Mouse (Mus musculus) myocyte (in vitro differentiated cells): ENCODE data around the gene Crlf1. TPM values are rescaled to one million over a fixed set of nuclear protein-coding genes. Genes with fewer than 3 reads are reported as not detected.

ENCODE experiments used
- H3K27me3 ChIP-seq: one replicate; pipeline ENCODE4 v1.6.1; 2011; ENCODE audit not compliant: control insufficient read depth, insufficient read depth, insufficient read length
- H3K36me3 ChIP-seq: one replicate; pipeline ENCODE4 v1.6.1; 2011; ENCODE audit not compliant: control insufficient read depth, insufficient read depth
- H3K4me2 ChIP-seq: one replicate; pipeline ENCODE4 v1.6.1; 2011; ENCODE audit warnings: low read depth, control low read depth
- H3K4me3 ChIP-seq: one replicate; pipeline ENCODE4 v1.5.1; 2011; ENCODE audit warnings: mild to moderate bottlenecking, control low read depth, moderate library complexity
- H3K79me2 ChIP-seq: one replicate; pipeline ENCODE4 v1.6.1; 2011; ENCODE audit not compliant: control insufficient read depth, insufficient read depth
- H3ac ChIP-seq: one replicate; pipeline ENCODE4 v1.6.1; 2011; ENCODE audit not compliant: control insufficient read depth, insufficient read length
- CEBPB ChIP-seq: IDR thresholded peaks from 2 replicates; pipeline ENCODE4 v1.6.1; 2011; ENCODE audit warnings: mild to moderate bottlenecking, moderate library complexity; ENCODE audit not compliant: poor library complexity, insufficient read depth, severe bottlenecking
- E2F4 ChIP-seq: IDR thresholded peaks from one replicate; pipeline ENCODE4 v1.6.1; 2011; ENCODE audit warnings: mild to moderate bottlenecking, control low read depth, moderate library complexity; ENCODE audit not compliant: insufficient read depth
- MAX ChIP-seq: IDR thresholded peaks from one replicate; pipeline ENCODE4 v1.6.1; 2011; ENCODE audit warnings: low read depth, mild to moderate bottlenecking, control low read depth
- MYOD1 ChIP-seq, 3 experiments: IDR thresholded peaks; one replicate each; pipeline ENCODE4 v1.6.1; 2011; ENCODE audit warnings: control low read depth in 2 of 3, low read depth in 2 of 3, mild to moderate bottlenecking in 2 of 3, moderate library complexity in 1 of 3; ENCODE audit not compliant: insufficient read length in 2 of 3, control insufficient read depth in 1 of 3
- MYOG ChIP-seq, 3 experiments: IDR thresholded peaks; one replicate each; pipeline ENCODE4 v1.6.1; 2011; ENCODE audit warnings: control low read depth in 2 of 3, low read depth in 2 of 3, mild to moderate bottlenecking in 2 of 3; ENCODE audit not compliant: insufficient read length in 2 of 3, control insufficient read depth in 1 of 3, insufficient read depth in 1 of 3
- POLR2A ChIP-seq: IDR thresholded peaks from one replicate; pipeline ENCODE4 v1.6.1; 2011; ENCODE audit warnings: low read depth, mild to moderate bottlenecking, control low read depth, moderate library complexity; ENCODE audit not compliant: insufficient read length
- POLR2AphosphoS2 ChIP-seq: IDR thresholded peaks from one replicate; pipeline ENCODE4 v1.6.1; 2011; ENCODE audit warnings: low read depth, control low read depth; ENCODE audit not compliant: insufficient read length
- REST ChIP-seq: IDR thresholded peaks from one replicate; pipeline ENCODE4 v1.6.1; 2011; ENCODE audit warnings: mild to moderate bottlenecking, control low read depth, moderate library complexity; ENCODE audit not compliant: insufficient read depth, insufficient read length
- SRF ChIP-seq: IDR thresholded peaks from one replicate; pipeline ENCODE4 v1.6.1; 2011; ENCODE audit warnings: low read depth; ENCODE audit not compliant: control insufficient read depth, insufficient read length
- TCF12 ChIP-seq: IDR thresholded peaks from one replicate; pipeline ENCODE4 v1.6.1; 2011; ENCODE audit warnings: mild to moderate bottlenecking, control low read depth; ENCODE audit not compliant: poor library complexity, insufficient read depth, severe bottlenecking
- TCF3 ChIP-seq: IDR thresholded peaks from one replicate; pipeline ENCODE4 v1.6.1; 2011; ENCODE audit warnings: low read depth, control low read depth; ENCODE audit not compliant: insufficient read length
- USF1 ChIP-seq: IDR thresholded peaks from one replicate; pipeline ENCODE4 v1.6.1; 2011; ENCODE audit warnings: low read depth, mild to moderate bottlenecking, control low read depth, moderate library complexity
- polyA plus RNA-seq: library from polyadenylated mRNA; unstranded; fragments of >200 nt; fragmentation: generic; extraction: Trizol; gene quantifications from one replicate; pipeline ENCODE4 v1.2.1, GENCODE M21; 2012; ENCODE audit warnings: missing spikeins

Crlf1 gene
- polyA plus RNA-seq, 1 experiment, result 99.1 TPM

DNA sequence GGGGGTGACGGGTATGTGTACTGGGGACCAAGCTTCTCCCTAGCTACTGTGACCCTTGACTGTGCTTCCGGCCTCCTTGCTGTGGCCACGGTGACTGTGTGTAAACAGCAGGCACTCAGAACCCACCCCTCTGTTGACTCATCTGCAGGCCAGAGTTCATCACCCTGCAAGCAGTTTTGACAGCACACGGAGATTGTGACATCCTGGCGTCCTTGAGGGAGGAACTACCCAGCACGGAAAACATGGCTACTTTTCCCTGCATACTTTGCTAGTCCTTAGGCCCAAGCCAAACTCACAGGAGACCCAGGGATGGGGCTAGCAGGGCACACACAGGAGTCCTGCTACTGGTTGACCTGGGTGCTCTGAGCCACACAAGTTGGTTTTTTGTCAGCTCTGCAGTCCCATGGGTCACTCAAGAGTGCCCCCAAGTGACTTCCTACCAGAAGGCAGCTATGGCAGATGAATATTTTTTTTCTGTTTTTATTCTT is 51.3 kb downstream of the Crlf1 start:
- no peaks in the 10 kb centered on the region for H3K36me3 ChIP-seq
- H3ac ChIP-seq, result no peak overlapping the region
- no peak for TF ChIP-seq CEBPB
- TF ChIP-seq POLR2AphosphoS2, result no peak
- TF ChIP-seq MYOD1 (IDR thresholded peaks at IDR 0.05; ENCODE audit: control insufficient read depth in 1 of 3, insufficient read length in 2 of 3, low read depth in 2 of 3), result no peak
- no peak for TF ChIP-seq POLR2A
- no peak for TF ChIP-seq SRF
- TF ChIP-seq MYOG (IDR thresholded peaks at IDR 0.05; ENCODE audit: control insufficient read depth in 1 of 3, insufficient read depth in 1 of 3, insufficient read length in 2 of 3, low read depth in 2 of 3), result no peak
- no peak for TF ChIP-seq REST
- no peak for TF ChIP-seq TCF12
- TF ChIP-seq MAX, result no peak
- no peak for TF ChIP-seq E2F4
- H3K4me2 ChIP-seq, result no peak overlapping the region
- no peaks in the 10 kb centered on the region for H3K27me3 ChIP-seq
- no peak overlapping the region for H3K4me3 ChIP-seq
- peaks cover 91% of the 10 kb centered on the region for H3K79me2 ChIP-seq

DNA sequence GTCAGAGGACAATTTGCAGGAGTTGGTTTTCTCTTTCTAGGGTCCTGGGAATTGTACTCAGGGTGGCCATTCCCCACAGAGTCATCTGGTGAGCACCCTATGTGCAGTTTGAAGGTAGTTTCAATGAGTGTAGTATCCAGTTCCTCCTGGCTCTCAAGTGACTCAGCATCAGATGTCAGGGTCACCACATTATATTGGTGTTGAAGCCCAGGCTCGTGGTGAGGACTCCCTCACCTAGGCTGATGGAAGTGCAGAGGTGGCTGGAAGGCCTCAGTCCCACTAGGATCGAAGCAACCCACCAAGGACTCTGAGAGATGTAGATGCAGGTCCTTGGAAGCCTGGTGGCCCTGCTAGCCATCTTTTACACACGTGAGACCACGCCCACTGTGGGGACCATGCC is 53.5 kb downstream of the Crlf1 start:
- no peak for TF ChIP-seq POLR2AphosphoS2
- no peak for TF ChIP-seq POLR2A
- TF ChIP-seq MAX, result no peak
- no peak for TF ChIP-seq TCF3
- TF ChIP-seq E2F4, result no peak
- TF ChIP-seq REST, result no peak
- no peak for TF ChIP-seq MYOG (IDR thresholded peaks at IDR 0.05; ENCODE audit: control insufficient read depth in 1 of 3, insufficient read depth in 1 of 3, insufficient read length in 2 of 3, low read depth in 2 of 3)
- no peak for TF ChIP-seq USF1
- no peak for TF ChIP-seq MYOD1 (IDR thresholded peaks at IDR 0.05; ENCODE audit: control insufficient read depth in 1 of 3, insufficient read length in 2 of 3, low read depth in 2 of 3)

DNA sequence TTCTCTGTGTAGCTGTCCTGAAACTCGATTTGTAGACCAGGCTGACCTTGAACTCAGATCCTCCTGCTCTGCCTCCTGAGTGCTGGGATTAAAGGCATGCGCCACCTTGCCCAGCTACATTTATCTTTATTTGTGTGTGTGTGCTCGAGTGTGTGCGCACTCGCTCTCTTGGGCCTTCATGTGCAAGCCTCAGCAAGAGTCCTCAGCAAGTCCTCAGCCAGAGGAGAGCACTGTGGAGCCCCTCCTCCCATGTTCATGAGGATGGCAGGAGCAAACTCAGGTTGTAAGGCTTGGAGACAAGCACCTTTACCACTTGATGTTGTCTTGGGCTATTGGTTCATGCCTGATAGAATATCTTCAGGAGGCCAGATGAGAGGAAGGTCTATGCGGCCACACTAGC is 54.8 kb downstream of the Crlf1 start:
- no peaks in the 10 kb centered on the region for H3K27me3 ChIP-seq
- no peak overlapping the region for H3K4me2 ChIP-seq
- no peak overlapping the region for H3ac ChIP-seq
- no peaks in the 10 kb centered on the region for H3K36me3 ChIP-seq
- peaks cover 92% of the 10 kb centered on the region for H3K79me2 ChIP-seq
- TF ChIP-seq POLR2AphosphoS2 (no peak), POLR2A (no peak), E2F4 (no peak)
- no peak overlapping the region for H3K4me3 ChIP-seq

More for the DNA sequence above, 53.5 kb downstream of the Crlf1 start:
- H3K4me3 ChIP-seq, result no peak overlapping the region
- no peaks in the 10 kb centered on the region for H3K36me3 ChIP-seq
- H3K27me3 ChIP-seq, result no peaks in the 10 kb centered on the region
- H3ac ChIP-seq, result no peak overlapping the region
- no peak overlapping the region for H3K4me2 ChIP-seq
- peaks cover 92% of the 10 kb centered on the region for H3K79me2 ChIP-seq

DNA sequence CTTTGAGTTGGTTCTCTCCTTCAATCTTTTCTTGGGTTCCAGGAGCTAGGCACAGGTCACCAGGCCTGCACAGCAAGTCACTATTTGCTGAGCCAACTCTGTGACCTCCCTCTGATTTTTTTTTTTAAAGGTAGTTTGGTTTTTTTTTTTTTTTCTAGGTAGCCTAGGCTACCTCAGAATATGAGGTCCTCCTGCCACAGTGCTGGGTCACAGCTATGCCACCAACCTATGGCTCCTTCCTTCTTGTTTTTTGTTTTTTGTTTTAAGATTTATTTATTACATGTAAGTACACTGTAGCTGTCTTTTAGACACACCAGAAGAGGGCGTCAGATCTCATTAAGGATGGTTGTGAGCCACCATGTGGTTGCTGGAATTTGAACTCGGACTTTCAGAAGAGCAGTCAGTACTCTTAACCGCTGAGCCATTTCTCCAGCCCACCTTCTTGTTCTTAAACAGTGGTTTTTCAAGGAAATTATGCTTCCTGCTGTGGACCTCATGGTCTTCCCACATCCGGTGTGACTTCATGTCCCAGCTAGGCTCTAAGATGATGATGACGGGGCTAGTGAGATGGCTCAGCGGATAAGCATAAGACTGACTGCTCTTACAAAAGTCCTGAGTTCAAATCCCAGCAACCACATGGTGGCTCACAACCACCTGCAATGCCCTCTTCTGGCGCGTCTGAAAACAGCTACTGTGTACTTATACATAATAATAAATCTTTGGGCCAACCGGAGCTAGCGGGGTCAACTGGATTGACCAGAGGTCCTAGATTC is 56.6 kb downstream of the Crlf1 start:
- Histone ChIP-seq H3ac (no peak overlapping the region), H3K4me2 (no peak overlapping the region), H3K27me3 (no peaks in the 10 kb centered on the region), H3K4me3 (no peak overlapping the region), H3K79me2 (peaks cover 85% of the 10 kb centered on the region), H3K36me3 (no peaks in the 10 kb centered on the region)
- TF ChIP-seq TCF12 (no peak), MYOD1 (IDR thresholded peaks at IDR 0.05; ENCODE audit: control insufficient read depth in 1 of 3, insufficient read length in 2 of 3, low read depth in 2 of 3) (no peak), POLR2A (no peak), TCF3 (no peak), USF1 (no peak), REST (no peak), E2F4 (no peak), MAX (no peak), MYOG (IDR thresholded peaks at IDR 0.05; ENCODE audit: control insufficient read depth in 1 of 3, insufficient read depth in 1 of 3, insufficient read length in 2 of 3, low read depth in 2 of 3) (no peak)

DNA sequence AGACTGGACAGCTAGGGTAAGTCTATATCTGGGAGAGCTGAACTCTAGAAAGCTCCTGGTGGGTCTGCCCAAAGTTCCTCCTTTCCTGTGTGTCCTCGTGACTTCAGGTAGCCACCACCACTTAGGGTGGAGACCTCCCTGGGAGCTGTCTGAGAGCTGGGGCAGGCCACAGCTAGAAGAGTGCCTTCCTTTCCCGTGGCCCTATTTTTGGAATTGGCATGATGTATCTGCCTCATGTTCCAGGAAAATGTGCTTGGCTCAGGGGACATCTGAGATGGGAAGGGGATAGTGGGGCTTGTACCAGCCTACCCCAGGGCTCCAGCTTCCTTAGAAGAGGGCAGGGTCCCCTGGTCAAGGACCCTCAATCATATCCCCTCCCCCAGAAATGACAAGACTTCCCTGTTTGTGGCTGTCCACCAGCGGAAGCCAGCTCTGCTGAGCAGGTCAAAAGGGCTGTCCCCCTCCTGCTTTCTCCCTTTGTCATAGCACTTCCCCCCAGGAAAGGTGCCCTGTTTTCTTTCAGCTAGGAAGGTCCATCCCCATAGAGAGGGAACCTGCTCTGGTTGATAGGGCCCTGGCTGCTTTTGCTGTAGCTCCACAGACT is 58.7 kb downstream of the Crlf1 start:
- H3K79me2 ChIP-seq, result peaks cover 73% of the 10 kb centered on the region
- TF ChIP-seq REST (no peak), POLR2AphosphoS2 (no peak), SRF (no peak), USF1 (no peak), E2F4 (no peak), MYOD1 (IDR thresholded peaks at IDR 0.05; ENCODE audit: control insufficient read depth in 1 of 3, insufficient read length in 2 of 3, low read depth in 2 of 3) (no peak), MYOG (IDR thresholded peaks at IDR 0.05; ENCODE audit: control insufficient read depth in 1 of 3, insufficient read depth in 1 of 3, insufficient read length in 2 of 3, low read depth in 2 of 3) (no peak), POLR2A (no peak), TCF12 (no peak), MAX (no peak)
- no peak overlapping the region for H3ac ChIP-seq
- H3K27me3 ChIP-seq, result no peaks in the 10 kb centered on the region
- H3K4me2 ChIP-seq, result no peak overlapping the region
- H3K36me3 ChIP-seq, result no peaks in the 10 kb centered on the region
- H3K4me3 ChIP-seq, result no peak overlapping the region
